Mouse (Mus musculus): ENCODE data around the gene Selenom. TPM values are rescaled to one million over a fixed set of nuclear protein-coding genes. Genes with fewer than 3 reads are reported as not detected.
A peak's percentile ranks its signal among the peaks of the same experiment; 100 is the strongest.

Gene Selenom
- polyA plus RNA-seq, 1 experiment from 2014 or later, result 110 TPM

DNA sequence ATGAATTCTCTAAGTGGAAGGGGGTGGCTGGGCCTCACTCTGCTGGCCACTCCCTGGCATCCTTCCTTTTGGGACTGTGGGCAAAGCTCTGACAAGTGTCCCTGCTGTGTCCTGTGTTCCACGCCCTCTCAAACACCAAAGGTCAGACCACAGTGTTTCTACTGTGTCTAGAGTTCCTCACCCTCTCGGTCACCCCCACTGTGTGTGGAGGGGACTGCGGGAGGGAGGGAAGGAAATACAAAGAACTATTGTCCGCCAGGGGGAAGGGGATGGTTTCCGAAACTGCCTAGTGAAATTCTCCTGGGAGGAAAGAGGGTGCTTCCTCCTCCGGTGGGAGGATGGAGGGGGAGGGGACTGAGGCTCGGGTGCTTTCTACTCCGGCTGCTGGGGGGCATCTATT is 20.5 kb downstream of the Selenom start:
- H3K27ac ChIP-seq, result peak overlapping the region; percentile 8; the same call in 1 of the 2 replicates
- H3K36me3 ChIP-seq, result peaks cover 32% of the 10 kb centered on the region
- peak overlapping the region; percentile 58 for H3K4me2 ChIP-seq (replicated peaks)
- no peaks in the 10 kb centered on the region for H3K9me3 ChIP-seq
- H3K27me3 ChIP-seq, result no peaks in the 10 kb centered on the region
- no peak overlapping the region for H3K4me3 ChIP-seq
- peak overlapping the region; percentile 2; the same call in 1 of the 2 replicates for H3K9ac ChIP-seq
- peaks cover 25% of the 10 kb centered on the region for H3K4me1 ChIP-seq
- WGBS, result 10% methylated on average over 8 of the region's 8 CpGs
- no peak for ATAC-seq (ENCODE audit: insufficient number of reproducible peaks, insufficient read depth, low FRiP score, low TSS enrichment)

DNA sequence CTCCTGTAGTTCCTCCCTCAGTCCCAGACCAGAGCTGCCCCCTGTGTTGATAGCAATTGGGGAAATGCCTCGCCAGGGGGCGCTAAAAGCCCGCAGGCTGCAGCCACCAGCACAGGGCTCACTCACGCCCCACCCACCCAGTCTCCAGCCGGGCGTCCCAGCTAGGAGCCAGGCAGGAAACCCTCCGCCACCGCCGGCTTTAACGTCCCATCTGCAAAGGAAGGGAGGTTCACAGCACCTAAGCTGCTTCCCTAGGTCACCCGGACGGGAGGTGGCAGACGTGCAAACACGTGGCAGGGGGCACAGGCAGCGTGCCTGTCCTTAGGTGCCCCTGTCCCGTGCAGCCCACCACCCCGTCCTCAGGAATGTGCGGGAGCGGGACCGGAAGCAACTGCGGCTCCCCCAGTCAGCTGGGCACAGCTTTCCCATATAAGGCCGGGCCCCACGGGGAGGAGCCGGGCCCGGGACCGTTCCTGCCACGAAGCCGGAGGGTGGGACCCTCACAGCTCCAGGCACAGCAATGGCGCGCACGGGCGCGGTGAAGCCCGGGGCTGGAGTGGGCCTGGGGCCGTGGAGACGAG is 21.0 kb downstream of the Selenom start:
- WGBS, result under 1% methylated on average over 36 of the region's 36 CpGs

DNA sequence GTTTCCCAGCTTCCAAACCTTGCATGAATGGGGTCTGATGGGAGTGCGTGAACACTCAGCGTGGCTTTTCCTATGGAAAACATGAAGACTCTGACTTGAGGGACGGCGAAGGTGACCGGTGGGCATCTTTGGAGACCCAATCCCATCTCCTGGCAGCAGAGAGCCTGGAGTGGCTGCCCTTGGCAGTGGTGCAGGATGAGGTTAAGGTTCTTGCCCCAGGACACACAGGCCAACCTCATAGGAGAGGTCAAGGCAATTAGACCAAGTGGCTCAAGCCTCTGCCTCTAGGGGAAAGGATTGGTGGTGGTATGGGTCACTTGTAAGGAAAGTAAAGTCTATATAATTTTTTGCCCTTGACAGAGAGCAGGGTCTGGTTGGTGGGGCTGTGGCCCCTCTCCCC is 21.6 kb downstream of the Selenom start:
- peak overlapping the region; percentile 58 for H3K4me2 ChIP-seq (replicated peaks)
- peak overlapping the region; percentile 40 for H3K4me3 ChIP-seq
- no peaks in the 10 kb centered on the region for H3K27me3 ChIP-seq
- ATAC-seq (ENCODE audit: insufficient number of reproducible peaks, insufficient read depth, low FRiP score, low TSS enrichment), result no peak
- H3K36me3 ChIP-seq, result peaks cover 21% of the 10 kb centered on the region
- peak overlapping the region; percentile 59 for H3K9ac ChIP-seq
- no peaks in the 10 kb centered on the region for H3K9me3 ChIP-seq
- H3K4me1 ChIP-seq, result peaks cover 25% of the 10 kb centered on the region
- H3K27ac ChIP-seq, result peak overlapping the region; percentile 89
- 28% methylated on average over 5 of the region's 5 CpGs for WGBS

More for the DNA sequence above, 21.0 kb downstream of the Selenom start:
- Histone ChIP-seq H3K4me1 (peaks cover 25% of the 10 kb centered on the region), H3K9me3 (no peaks in the 10 kb centered on the region), H3K4me3 (peak overlapping the region; percentile 40), H3K4me2 (replicated peaks) (peak overlapping the region; percentile 58), H3K36me3 (peaks cover 27% of the 10 kb centered on the region), H3K9ac (peak overlapping the region; percentile 59), H3K27me3 (no peaks in the 10 kb centered on the region), H3K27ac (peak overlapping the region; percentile 89)
- ATAC-seq (ENCODE audit: insufficient number of reproducible peaks, insufficient read depth, low FRiP score, low TSS enrichment), result peak; percentile 81

DNA sequence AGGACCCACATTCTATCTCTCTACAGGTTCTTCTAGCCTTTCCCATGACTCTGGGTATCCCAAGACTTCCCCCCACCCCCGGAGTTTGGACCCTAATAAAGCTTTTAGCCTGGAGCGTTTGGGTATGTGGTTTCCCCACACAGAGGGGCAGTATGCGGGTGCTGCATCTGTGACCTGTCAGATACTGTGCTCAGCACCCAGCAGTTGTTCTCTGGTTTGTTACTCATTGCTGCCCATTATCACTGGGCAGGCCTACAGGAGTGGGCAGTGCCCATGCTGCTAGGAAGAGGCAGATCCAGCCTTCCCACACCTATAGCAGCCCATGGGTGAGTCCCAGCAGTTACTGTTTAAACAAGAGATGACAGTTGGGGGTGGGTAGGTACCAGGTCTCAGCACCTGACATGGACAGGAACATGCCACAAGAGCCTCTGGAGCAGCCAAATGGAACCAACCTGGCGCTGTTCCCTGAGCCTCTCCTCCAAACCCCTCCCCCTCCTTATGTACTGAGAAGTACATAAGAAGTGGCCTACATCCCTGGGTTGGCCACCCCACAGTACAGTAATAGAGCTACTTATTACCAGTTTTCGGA is 22.4 kb downstream of the Selenom start:
- H3K4me3 ChIP-seq, result no peak overlapping the region
- H3K27me3 ChIP-seq, result no peaks in the 10 kb centered on the region
- peaks cover 25% of the 10 kb centered on the region for H3K4me1 ChIP-seq
- ATAC-seq (ENCODE audit: insufficient number of reproducible peaks, insufficient read depth, low FRiP score, low TSS enrichment), result no peak
- H3K27ac ChIP-seq, result no peak overlapping the region
- H3K9ac ChIP-seq, result no peak overlapping the region
- H3K9me3 ChIP-seq, result no peaks in the 10 kb centered on the region
- peaks cover 17% of the 10 kb centered on the region for H3K36me3 ChIP-seq
- H3K4me2 ChIP-seq (replicated peaks), result peak overlapping the region; percentile 58; the same call in 1 of the 2 replicates
- WGBS, result 89% methylated on average over 5 of the region's 5 CpGs

DNA sequence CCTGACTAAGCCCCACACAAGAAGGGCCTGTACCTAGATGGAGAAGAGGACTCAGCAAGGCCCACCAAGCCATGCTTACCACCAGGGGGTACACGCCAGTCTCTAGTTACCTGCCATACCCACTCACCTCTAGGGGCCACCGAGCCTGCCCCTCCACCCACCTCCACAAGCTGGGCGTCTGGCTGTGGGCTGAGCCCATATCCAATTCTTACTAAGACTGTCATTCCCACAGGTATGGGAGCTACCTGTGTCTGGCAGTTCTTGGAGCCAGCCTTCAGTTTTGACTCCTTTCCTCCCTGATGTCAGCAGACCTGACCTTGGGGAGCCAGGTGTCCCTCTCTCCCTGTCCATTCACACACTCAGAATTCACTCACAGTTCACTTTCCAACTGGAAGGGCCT is 23.2 kb downstream of the Selenom start:
- Histone ChIP-seq H3K4me1 (peaks cover 25% of the 10 kb centered on the region), H3K9ac (no peak overlapping the region)

DNA sequence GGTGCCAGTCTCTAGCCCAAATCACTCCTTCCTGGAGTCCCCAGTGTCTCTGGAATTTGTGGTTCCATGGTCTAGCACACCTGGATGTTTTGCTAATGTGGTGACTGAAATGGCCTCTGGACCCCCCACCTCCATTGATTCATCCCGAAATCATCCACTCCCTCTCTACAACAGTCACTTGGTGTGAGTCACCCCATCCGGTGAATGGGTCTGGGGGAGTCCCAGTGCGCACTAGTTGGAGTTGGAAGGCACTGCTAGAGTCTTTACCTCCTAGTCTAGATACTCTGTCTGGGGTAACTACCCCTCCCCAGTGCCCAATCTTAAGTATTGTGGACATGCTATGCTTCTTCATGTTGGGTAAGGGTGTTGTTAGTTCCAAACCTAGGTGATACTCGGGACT is 23.9 kb downstream of the Selenom start:
- H3K4me3 ChIP-seq, result peak overlapping the region; percentile 50
- H3K9me3 ChIP-seq, result no peaks in the 10 kb centered on the region
- peak overlapping the region; percentile 64; the same call in 1 of the 2 replicates for H3K9ac ChIP-seq
- WGBS, result 69% methylated on average over 4 of the region's 4 CpGs
- H3K27ac ChIP-seq, result no peak overlapping the region
- H3K4me2 ChIP-seq (replicated peaks), result peak overlapping the region; percentile 60
- no peaks in the 10 kb centered on the region for H3K27me3 ChIP-seq
- no peak for ATAC-seq (ENCODE audit: insufficient number of reproducible peaks, insufficient read depth, low FRiP score, low TSS enrichment)
- H3K4me1 ChIP-seq, result peaks cover 25% of the 10 kb centered on the region
- peaks cover 3% of the 10 kb centered on the region; the same call in 1 of the 2 replicates for H3K36me3 ChIP-seq

More for the DNA sequence above, 23.2 kb downstream of the Selenom start:
- ATAC-seq (ENCODE audit: insufficient number of reproducible peaks, insufficient read depth, low FRiP score, low TSS enrichment), result no peak
- peak overlapping the region; percentile 50; the same call in 1 of the 2 replicates for H3K4me3 ChIP-seq
- 87% methylated on average over 3 of the region's 3 CpGs for WGBS
- H3K36me3 ChIP-seq, result peaks cover 8% of the 10 kb centered on the region
- no peak overlapping the region for H3K27ac ChIP-seq
- H3K27me3 ChIP-seq, result no peaks in the 10 kb centered on the region
- H3K9me3 ChIP-seq, result no peaks in the 10 kb centered on the region
- H3K4me2 ChIP-seq (replicated peaks), result peak overlapping the region; percentile 60

DNA sequence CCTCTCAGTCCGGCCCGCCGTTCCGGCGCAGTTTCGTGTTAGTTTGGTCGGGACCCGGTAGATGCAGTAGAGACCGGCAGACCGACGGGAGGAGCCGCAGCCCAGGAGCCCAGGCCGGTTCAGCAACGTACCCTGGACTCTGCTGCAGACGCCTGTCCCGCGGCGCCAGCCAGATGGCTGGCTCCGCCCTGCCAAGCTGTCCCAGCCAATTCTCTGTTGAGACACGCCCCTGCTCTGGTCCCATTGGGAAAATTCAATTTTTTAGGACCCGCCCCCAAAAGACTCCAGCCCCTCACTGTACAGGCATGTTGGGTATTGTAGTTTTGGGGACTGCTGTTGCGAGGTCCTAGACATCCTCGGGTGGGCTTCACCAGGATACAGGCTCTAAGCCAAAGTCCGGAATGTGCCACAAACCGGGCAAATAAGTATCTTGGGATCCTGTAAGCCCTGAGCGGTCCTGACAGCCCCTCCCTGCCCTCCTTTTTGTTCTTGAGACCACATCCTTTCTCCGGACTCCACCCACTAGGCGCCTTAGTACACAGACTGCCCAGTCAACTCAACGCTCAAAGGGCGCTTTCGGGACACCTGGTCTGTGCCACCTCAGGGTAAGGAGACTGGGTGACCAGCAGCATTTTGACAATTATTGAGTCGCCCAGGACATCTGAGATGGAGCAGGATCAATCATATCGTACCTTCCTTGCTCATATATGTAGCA is 24.8 kb downstream of the Selenom start:
- WGBS, result 4% methylated on average over 33 of the region's 33 CpGs
- no peak overlapping the region for H3K27ac ChIP-seq
- H3K4me2 ChIP-seq (replicated peaks), result peak overlapping the region; percentile 60
- peaks cover 25% of the 10 kb centered on the region for H3K4me1 ChIP-seq
- H3K4me3 ChIP-seq, result peak overlapping the region; percentile 50
- no peaks in the 10 kb centered on the region for H3K27me3 ChIP-seq
- ATAC-seq (ENCODE audit: insufficient number of reproducible peaks, insufficient read depth, low FRiP score, low TSS enrichment), result peak; percentile 87
- H3K9me3 ChIP-seq, result 0 out of 2 replicates have a peak, but pooled peaks cover 2% of the 10 kb centered on the region
- H3K9ac ChIP-seq, result peak overlapping the region; percentile 64
- H3K36me3 ChIP-seq, result no peaks in the 10 kb centered on the region

DNA sequence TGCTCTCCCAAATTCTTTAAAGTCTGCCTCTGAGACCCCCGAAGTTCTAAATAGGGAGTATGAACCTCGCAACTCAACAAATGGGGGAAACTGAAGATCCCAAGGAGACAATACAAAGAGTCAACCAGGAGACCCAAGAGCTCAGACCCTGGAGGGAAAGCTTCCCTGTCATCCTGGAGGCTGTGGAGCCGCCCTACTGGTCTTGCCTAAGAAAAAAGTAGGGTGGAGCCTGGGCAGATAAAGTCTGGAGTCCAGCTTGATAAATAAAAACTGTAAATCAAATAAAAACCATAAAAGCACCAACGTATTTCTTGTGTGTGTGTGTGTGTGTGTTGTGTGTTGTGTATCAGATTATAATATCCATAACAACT is 25.3 kb downstream of the Selenom start:
- Histone ChIP-seq H3K9me3 (0 out of 2 replicates have a peak, but pooled peaks cover 7% of the 10 kb centered on the region), H3K4me3 (peak overlapping the region; percentile 50), H3K4me1 (peaks cover 24% of the 10 kb centered on the region), H3K4me2 (replicated peaks) (peak overlapping the region; percentile 60), H3K27me3 (no peaks in the 10 kb centered on the region), H3K36me3 (no peaks in the 10 kb centered on the region), H3K9ac (no peak overlapping the region), H3K27ac (no peak overlapping the region)
- WGBS, result 81% methylated on average over 4 of the region's 4 CpGs
- ATAC-seq (ENCODE audit: insufficient number of reproducible peaks, insufficient read depth, low FRiP score, low TSS enrichment), result no peak

DNA sequence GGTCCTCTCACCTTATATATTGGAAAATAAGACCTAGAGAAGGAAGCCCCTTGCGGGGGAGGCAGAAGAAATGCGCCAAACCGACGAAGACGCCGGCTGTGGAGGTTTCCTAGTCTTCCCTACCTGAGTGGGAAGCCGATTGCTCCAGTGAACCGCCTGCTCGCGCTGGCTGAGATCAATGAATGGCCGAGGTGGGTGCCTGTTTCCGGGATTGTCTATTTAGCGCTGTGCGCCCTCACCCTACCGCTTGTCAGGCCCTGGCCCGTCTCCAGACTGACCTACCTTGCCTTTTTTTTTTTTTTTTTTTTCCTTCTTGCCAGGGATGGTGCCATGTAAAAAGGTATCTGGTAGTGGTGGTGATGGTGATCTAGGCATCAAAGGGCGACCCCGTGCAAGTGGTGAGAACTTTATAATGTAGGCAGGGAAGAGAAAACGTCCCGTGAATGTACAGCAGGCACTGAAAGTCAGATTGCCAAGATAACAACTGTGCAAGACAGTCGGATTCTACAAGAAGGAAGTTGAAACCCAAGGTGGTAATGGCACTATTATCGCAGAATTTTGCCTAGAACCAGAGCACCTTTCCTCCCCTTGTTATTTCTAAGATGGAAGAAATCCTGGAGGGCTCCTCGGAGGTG is 26.1 kb downstream of the Selenom start, which contains the start of gene Smtn:
Gene Smtn (minus strand): TSS at position 162 of the 635 bp plus-strand sequence.
- ATAC-seq (ENCODE audit: insufficient number of reproducible peaks, insufficient read depth, low FRiP score, low TSS enrichment), result no peak
- no peaks in the 10 kb centered on the region for H3K36me3 ChIP-seq
- H3K4me2 ChIP-seq (replicated peaks), result peak within 1 kb of the TSS; percentile 60
- 93% methylated on average over 23 of the region's 23 CpGs for WGBS
- no peaks in the 10 kb centered on the region for H3K27me3 ChIP-seq
- peaks cover 20% of the 10 kb centered on the region for H3K4me1 ChIP-seq
- 0 out of 2 replicates have a peak, but pooled peaks cover 7% of the 10 kb centered on the region for H3K9me3 ChIP-seq
- peak within 1 kb of the TSS; percentile 50 for H3K4me3 ChIP-seq
- no peak within 1 kb of the TSS for H3K27ac ChIP-seq
- 0 out of 2 replicates have a peak within 1 kb of the TSS, but pooled peaks have one; percentile 1 for H3K9ac ChIP-seq

DNA sequence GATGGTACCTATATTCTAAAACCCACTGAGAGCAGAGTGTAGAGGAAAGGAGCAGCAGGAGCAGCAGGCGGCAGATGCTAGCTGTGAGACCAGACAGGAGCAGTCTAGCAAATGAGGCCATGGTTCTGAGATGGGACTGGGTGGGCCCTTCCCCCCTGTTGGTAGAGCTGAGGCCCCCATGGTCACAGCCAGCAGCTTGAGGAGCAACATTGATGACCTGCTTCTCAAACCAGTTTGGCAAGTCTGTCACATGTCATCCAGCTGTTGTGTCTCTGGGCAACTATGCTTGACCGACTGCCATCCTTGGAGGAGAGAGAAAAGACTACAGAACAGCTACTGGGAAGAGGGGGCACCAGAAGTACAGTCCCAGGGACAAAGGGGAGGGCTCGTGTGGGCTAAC is 27.4 kb downstream of the Selenom start:
- no peak overlapping the region for H3K27ac ChIP-seq

DNA sequence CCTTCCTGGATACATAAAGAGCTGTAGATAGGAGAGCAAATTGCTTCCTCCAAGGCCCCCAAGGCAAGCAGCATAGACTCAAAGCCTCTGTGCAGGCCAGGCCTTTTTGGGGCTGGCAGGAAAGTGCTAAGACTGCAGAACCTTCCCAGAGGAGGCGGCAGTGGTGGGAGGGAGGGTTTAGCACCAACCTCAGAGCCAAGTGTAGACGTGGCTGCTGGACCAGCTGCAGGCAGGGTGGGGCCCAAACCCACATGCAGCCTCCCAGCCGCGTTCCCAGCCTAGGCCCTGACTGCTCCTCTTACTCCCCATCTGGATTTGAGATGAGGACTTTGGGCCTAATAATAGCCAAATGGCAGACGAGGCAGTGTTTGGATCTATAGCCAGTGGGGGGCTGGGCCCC is 28.5 kb downstream of the Selenom start:
- 26% methylated on average over 5 of the region's 5 CpGs for WGBS
- H3K9ac ChIP-seq, result no peak overlapping the region
- ATAC-seq (ENCODE audit: insufficient number of reproducible peaks, insufficient read depth, low FRiP score, low TSS enrichment), result no peak
- H3K9me3 ChIP-seq, result 0 out of 2 replicates have a peak, but pooled peaks cover 7% of the 10 kb centered on the region
- no peaks in the 10 kb centered on the region for H3K27me3 ChIP-seq
- no peak overlapping the region for H3K4me3 ChIP-seq
- no peaks in the 10 kb centered on the region for H3K36me3 ChIP-seq
- no peak overlapping the region for H3K4me2 ChIP-seq (replicated peaks)
- H3K27ac ChIP-seq, result 0 out of 2 replicates have a peak overlapping the region, but pooled peaks have one; percentile 7
- H3K4me1 ChIP-seq, result peaks cover 11% of the 10 kb centered on the region; the same call in 1 of the 2 replicates

More for the DNA sequence above, 27.4 kb downstream of the Selenom start:
- Histone ChIP-seq H3K9me3 (0 out of 2 replicates have a peak, but pooled peaks cover 7% of the 10 kb centered on the region), H3K4me3 (no peak overlapping the region), H3K27me3 (no peaks in the 10 kb centered on the region), H3K36me3 (no peaks in the 10 kb centered on the region), H3K4me1 (peaks cover 15% of the 10 kb centered on the region), H3K4me2 (replicated peaks) (no peak overlapping the region), H3K9ac (no peak overlapping the region)
- no peak for ATAC-seq (ENCODE audit: insufficient number of reproducible peaks, insufficient read depth, low FRiP score, low TSS enrichment)
- 64% methylated on average over 3 of the region's 3 CpGs for WGBS
